Mouse (Mus musculus): ENCODE results near the gene Pigm.

- TF ChIP-seq POLR2A (IDR thresholded peaks at IDR 0.05; ENCODE audit: low read depth, low read length): no peak
- no peak for TF ChIP-seq CTCF (conservative IDR thresholded peaks at IDR 0.05; ENCODE audit: insufficient read depth, insufficient read length, low read depth, low read length)
Measured at GRCm38 (mm10) chr1:172423393-172423792, 47.0 kb downstream of the Pigm start.

All from kidney, adult 2 months (tissue).